Mouse (Mus musculus) liver, embryonic 14.5 days (tissue): Measurements from ENCODE around the gene Mindy1. TPM values are rescaled to one million over a fixed set of nuclear protein-coding genes. Genes with fewer than 3 reads are reported as not detected.

Experiments used
- ATAC-seq: fragments of 200-750 bp; cut with Nextera tagmentation; 2 replicates; pipeline ENCODE4 v1.8.0; 2017; ENCODE audit warnings: moderate number of reproducible peaks, mild to moderate bottlenecking, moderate library complexity; ENCODE audit not compliant: insufficient read depth
- DNase-seq, 3 experiments: peaks; one replicate each; pipeline ENCODE4 v3.0.0-alpha.2; 2012 to 2013; ENCODE audit warnings: low read depth in 3 of 3, low spot score in 3 of 3
- H3K27ac ChIP-seq: fragments of 300-500 bp; sonication (generic); 2 replicates; pipeline ENCODE4 v1.5.1; 2014; ENCODE audit warnings: moderate library complexity, mild to moderate bottlenecking, control low read depth, inconsistent platforms
- H3K27me3 ChIP-seq: fragments of 300-500 bp; sonication (generic); 2 replicates; pipeline ENCODE4 v1.6.1; 2014; ENCODE audit warnings: mild to moderate bottlenecking, low read length, moderate library complexity; ENCODE audit not compliant: control insufficient read depth, insufficient read depth
- H3K36me3 ChIP-seq: fragments of 300-500 bp; sonication (generic); replicated peaks from 2 replicates; pipeline ENCODE4 v1.6.1; 2014; ENCODE audit warnings: low read depth; ENCODE audit not compliant: control insufficient read depth, insufficient read depth
- H3K4me1 ChIP-seq, 2 experiments: fragments of 200-500 bp in 1 of 2; fragments of 300-500 bp in 1 of 2; sonication (generic) in 1 of 2; replicated peaks; 2 replicates each; pipeline ENCODE4 v1.6.1; 2012 to 2014; ENCODE audit warnings: antibody characterized with exemption in 1 of 2, inconsistent platforms in 1 of 2, low read length in 1 of 2; ENCODE audit not compliant: control insufficient read depth in 2 of 2, insufficient read depth in 2 of 2
- H3K4me2 ChIP-seq: fragments of 300-500 bp; sonication (generic); 2 replicates; pipeline ENCODE4 v1.6.1; 2014; ENCODE audit warnings: low read depth, mild to moderate bottlenecking, control low read depth, moderate library complexity
- H3K4me3 ChIP-seq, 2 experiments: fragments of 200-500 bp in 1 of 2; fragments of 300-500 bp in 1 of 2; sonication (generic) in 1 of 2; 2 replicates each; pipeline ENCODE4 v1.5.1; 2012 to 2014; ENCODE audit warnings: low read depth in 2 of 2, low read length in 2 of 2, mild to moderate bottlenecking in 2 of 2, control low read depth in 1 of 2, inconsistent platforms in 1 of 2, moderate library complexity in 1 of 2; ENCODE audit not compliant: insufficient read depth in 1 of 2
- H3K9ac ChIP-seq: fragments of 300-500 bp; sonication (generic); replicated peaks from 2 replicates; pipeline ENCODE4 v1.6.1; 2014; ENCODE audit warnings: mild to moderate bottlenecking, control low read depth, moderate library complexity
- H3K9me3 ChIP-seq: fragments of 300-500 bp; sonication (generic); 2 replicates; pipeline ENCODE4 v1.6.1; 2016; ENCODE audit warnings: low read length, mixed read lengths; ENCODE audit not compliant: control insufficient read depth
- CTCF ChIP-seq: IDR thresholded peaks from 2 replicates; pipeline ENCODE4 v1.5.1; 2016; ENCODE audit warnings: antibody characterized with exemption, low read depth, control low read depth
- EP300 ChIP-seq: IDR thresholded peaks from 2 replicates; pipeline ENCODE4 v1.6.1; 2016; ENCODE audit warnings: antibody characterized with exemption, low read depth
- WGBS: fragments of 180-500 bp; shearing (Covaris S2); extraction: QIAGEN DNeasy Blood & Tissue Kit; methylation state at CpG from one replicate; pipeline ENCODE4 v1.1.7; 2014; ENCODE audit not compliant: insufficient replicate concordance; 5-methylcytosine and 5-hydroxymethylcytosine counted together
- polyA plus RNA-seq, 2 experiments: library from polyadenylated mRNA; depleted of rRNA in 1 of 2; stranded (reverse) in 1 of 2; unstranded in 1 of 2; fragments of >200 nt; fragmentation: Nextera tagmentation in 1 of 2; extraction: Ambion mirVana in 1 of 2; gene quantifications; 2 replicates each; pipeline versions ENCODE4 v1.2.1 to v1.2.3; 2012 to 2014

The Mindy1 gene
- polyA plus RNA-seq, 2 experiments: 13.6 to 16.1 TPM

DNA sequence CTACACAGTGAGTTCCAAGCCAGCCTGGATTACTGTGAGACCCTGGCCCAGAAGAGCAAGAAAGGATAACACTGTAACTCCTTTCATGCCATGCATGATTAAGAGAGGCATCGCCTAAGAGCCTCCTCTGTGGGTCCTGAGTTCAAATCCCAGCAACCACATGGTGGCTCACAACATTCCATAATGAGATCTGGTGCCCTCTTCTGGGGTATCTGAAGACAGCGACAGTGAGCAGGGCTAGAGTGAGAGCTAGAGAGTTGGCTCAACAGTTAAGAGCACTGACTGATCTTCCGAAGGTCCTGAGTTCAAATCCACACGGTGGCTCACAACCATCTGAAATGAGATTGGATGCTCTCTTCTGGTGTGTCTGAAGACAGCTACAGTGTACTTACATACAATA lies 6.7 kb upstream of the Mindy1 start:
- 84% methylated on average over 4 of the region's 4 CpGs for WGBS
- no peak overlapping the region for H3K4me2 ChIP-seq
- H3K4me3 ChIP-seq: no peak overlapping the region
- H3K27ac ChIP-seq: no peak overlapping the region
- H3K4me1 ChIP-seq: peaks cover 8 to 20% of the 10 kb centered on the region in 2 experiments
- H3K9ac ChIP-seq: no peak overlapping the region
- no peak for TF ChIP-seq EP300
- peak; percentile 43 for TF ChIP-seq CTCF
- H3K27me3 ChIP-seq: no peaks in the 10 kb centered on the region
- ATAC-seq (no peak), DNase-seq (no peak)
- H3K36me3 ChIP-seq: no peaks in the 10 kb centered on the region
- H3K9me3 ChIP-seq: no peaks in the 10 kb centered on the region

DNA sequence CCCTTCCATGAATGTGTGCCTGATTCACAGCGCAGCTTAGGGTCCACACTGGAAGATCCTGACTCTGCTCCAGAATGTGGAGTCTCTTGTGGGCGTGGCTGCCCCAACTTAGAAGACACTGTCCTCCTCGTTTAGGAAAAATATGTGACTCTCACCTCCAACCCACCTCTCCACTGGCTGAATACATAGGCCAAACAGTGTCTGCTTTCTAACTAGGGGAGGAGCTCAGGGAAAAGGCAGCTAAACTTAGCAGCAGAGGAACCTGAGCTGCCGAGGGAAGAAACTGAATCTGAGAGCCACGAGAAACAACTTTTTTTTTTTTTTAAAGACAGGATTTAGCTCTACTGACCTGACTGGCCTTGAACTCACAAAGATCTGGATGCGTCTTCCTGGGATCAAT lies 6.0 kb upstream of the Mindy1 start:
- Histone ChIP-seq H3K4me2 (no peak overlapping the region), H3K9me3 (no peaks in the 10 kb centered on the region), H3K4me1 (peaks cover 13 to 25% of the 10 kb centered on the region in 2 experiments), H3K27ac (no peak overlapping the region), H3K27me3 (no peaks in the 10 kb centered on the region), H3K4me3 (no peak overlapping the region), H3K9ac (no peak overlapping the region), H3K36me3 (no peaks in the 10 kb centered on the region)
- TF ChIP-seq EP300 (no peak), CTCF (no peak)
- no peak for ATAC-seq
- WGBS: 51% methylated on average over 6 of the region's 6 CpGs
- DNase-seq: no peak

DNA sequence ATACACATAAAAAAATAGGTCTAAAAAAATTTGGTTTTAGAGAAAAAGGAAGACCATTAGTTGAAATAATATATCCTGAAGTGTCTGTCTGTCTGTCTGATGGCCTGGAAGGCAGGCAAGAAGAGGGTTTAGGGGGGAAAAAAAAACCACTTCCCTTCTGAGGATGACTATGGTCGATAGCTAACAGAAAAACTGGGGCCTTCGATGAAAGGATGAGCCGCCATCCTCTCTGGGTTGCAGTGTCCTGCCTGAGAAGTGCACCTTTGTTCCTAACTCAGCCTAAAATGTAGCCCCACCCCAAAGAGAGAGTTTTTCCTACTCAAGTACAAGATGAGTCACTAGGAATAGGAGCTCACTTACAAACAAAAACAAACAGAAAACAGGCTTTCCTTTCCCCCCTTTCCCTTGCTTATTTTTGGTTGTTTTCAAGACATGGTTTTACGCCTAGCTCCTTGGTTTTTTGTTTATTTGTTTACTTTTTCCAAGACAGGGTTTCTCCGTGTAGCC lies 4.7 kb upstream of the Mindy1 start:
- Histone ChIP-seq H3K4me1 (peaks cover 17 to 29% of the 10 kb centered on the region in 2 experiments), H3K9me3 (no peaks in the 10 kb centered on the region), H3K4me3 (no peak overlapping the region), H3K4me2 (no peak overlapping the region), H3K27ac (peak overlapping the region; percentile 30), H3K9ac (no peak overlapping the region), H3K36me3 (no peaks in the 10 kb centered on the region), H3K27me3 (no peaks in the 10 kb centered on the region)
- DNase-seq: no peak
- WGBS: 40% methylated on average over 5 of the region's 5 CpGs
- no peak for ATAC-seq
- TF ChIP-seq CTCF (no peak), EP300 (no peak)

DNA sequence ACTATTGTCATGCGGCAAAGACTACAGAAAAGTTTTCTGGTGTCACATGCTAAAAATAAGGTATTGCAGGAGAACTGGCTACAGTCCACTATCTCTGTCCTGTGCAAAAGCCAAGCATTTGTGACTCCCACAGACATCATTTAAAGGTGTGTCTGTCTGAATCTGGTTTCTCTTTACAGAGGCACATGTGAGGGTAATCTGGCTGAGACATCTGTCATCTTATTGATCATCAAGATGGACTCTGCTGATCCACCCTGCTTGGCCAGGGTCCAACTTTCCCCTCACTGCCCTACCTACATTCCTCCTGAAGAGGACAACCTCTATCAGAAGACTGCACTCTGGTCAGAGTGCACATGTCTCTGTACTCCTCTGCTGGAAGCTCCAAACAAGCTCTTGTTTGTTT lies 4.0 kb upstream of the Mindy1 start:
- DNase-seq (peak in 2 of 3 experiments; percentile 57 to 70), ATAC-seq (no peak)
- 64% methylated on average over 1 of the region's 1 CpGs for WGBS
- Histone ChIP-seq H3K27ac (peak overlapping the region; percentile 30), H3K4me2 (no peak overlapping the region), H3K27me3 (no peaks in the 10 kb centered on the region), H3K9ac (no peak overlapping the region), H3K4me3 (no peak overlapping the region), H3K4me1 (peaks cover 17 to 29% of the 10 kb centered on the region in 2 experiments), H3K36me3 (no peaks in the 10 kb centered on the region), H3K9me3 (no peaks in the 10 kb centered on the region)
- TF ChIP-seq EP300 (no peak), CTCF (no peak)

DNA sequence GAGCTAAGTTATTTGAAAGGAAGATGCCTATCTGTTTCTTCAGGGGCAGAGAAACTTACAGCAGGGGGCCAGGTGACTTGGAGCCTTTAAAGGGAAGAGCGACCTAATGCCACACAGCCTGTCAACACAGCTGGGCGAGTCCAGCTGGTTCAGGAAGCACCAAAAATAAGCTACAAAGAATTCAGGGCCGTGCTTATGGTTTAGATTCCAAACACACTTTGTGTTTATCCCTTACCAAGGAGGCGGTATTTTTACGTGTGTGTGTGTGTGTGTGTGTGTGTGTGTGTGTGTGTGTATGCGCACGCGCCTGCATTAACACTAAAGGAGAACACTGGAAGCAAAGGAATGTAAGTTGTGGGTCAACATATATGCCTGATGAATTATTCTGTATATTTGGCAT lies 398 bp upstream of the Mindy1 start:
- no peak for DNase-seq
- WGBS: 12% methylated on average over 8 of the region's 8 CpGs

More for the DNA sequence above, 398 bp upstream of the Mindy1 start:
- no peak for TF ChIP-seq CTCF
- TF ChIP-seq EP300: no peak
- no peak for ATAC-seq
- H3K4me2 ChIP-seq: peak overlapping the region; percentile 87
- H3K9me3 ChIP-seq: no peaks in the 10 kb centered on the region
- H3K4me3 ChIP-seq: peak overlapping the region; percentile 83 to 88
- H3K9ac ChIP-seq: peak overlapping the region; percentile 95
- H3K36me3 ChIP-seq: no peaks in the 10 kb centered on the region; the same call in 1 of the 2 replicates
- H3K4me1 ChIP-seq: peaks cover 18 to 36% of the 10 kb centered on the region in 2 experiments
- peak overlapping the region; percentile 85 for H3K27ac ChIP-seq
- H3K27me3 ChIP-seq: no peaks in the 10 kb centered on the region
